Mouse (Mus musculus): Measurements from ENCODE around the gene Mre11a. TPM values are rescaled to one million over a fixed set of nuclear protein-coding genes. Genes with fewer than 3 reads are reported as not detected.

Mre11a gene
- polyA plus RNA-seq, 1 experiment from 2014 or later, result 9.7 TPM

DNA sequence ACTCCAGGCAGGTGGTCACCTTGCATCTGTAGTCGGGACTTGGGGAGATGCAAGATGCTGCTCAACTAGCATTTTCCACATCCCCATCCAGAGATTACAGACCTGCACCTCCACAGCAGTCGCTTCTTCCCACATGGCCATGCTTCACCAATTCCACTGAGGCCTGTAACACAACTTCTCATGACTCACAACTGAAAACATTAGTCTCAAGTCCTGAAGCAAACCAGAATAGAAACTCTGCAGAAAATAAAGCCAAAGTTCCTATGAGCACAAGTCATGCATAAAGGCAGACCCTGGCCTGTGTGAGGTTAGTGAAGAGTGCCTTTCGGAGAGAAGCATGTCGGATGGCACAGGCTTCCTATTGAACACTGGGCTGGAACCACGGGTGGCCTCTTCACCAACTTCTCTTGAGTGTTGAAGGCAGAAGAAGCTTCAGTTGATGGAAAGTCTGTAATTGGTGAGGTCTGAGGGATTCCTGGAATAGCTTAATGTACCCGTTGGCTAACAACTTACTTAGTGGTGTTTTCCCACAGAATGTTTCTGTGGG is 58.9 kb downstream of the Mre11a start:
- Histone ChIP-seq H3K4me3 (ENCODE audit: low read depth, low read length) (no peak overlapping the region), H3K4me2 (replicated peaks; ENCODE audit: low read depth) (no peak overlapping the region), H3K9ac (ENCODE audit: low read length) (no peak overlapping the region), H3K4me1 (replicated peaks; ENCODE audit: control insufficient read depth, insufficient read depth) (no peaks in the 10 kb centered on the region; the same call in 1 of the 2 replicates), H3K9me3 (ENCODE audit: control insufficient read depth, low read length) (no peaks in the 10 kb centered on the region), H3K36me3 (ENCODE audit: control insufficient read depth, insufficient read depth, low read length) (no peaks in the 10 kb centered on the region), H3K27me3 (ENCODE audit: control insufficient read depth, insufficient read depth, low read length) (no peaks in the 10 kb centered on the region), H3K27ac (replicated peaks) (no peak overlapping the region)
- 93% methylated on average over 6 of the region's 6 CpGs for WGBS
- ATAC-seq (ENCODE audit: low FRiP score, low TSS enrichment), result no peak
- DNase-seq (ENCODE audit: low spot score), result no peak
- TF ChIP-seq EP300 (optimal IDR thresholded peaks at IDR 0.05), result no peak
- TF ChIP-seq CTCF (IDR thresholded peaks at IDR 0.05; ENCODE audit: low read depth), result no peak

DNA sequence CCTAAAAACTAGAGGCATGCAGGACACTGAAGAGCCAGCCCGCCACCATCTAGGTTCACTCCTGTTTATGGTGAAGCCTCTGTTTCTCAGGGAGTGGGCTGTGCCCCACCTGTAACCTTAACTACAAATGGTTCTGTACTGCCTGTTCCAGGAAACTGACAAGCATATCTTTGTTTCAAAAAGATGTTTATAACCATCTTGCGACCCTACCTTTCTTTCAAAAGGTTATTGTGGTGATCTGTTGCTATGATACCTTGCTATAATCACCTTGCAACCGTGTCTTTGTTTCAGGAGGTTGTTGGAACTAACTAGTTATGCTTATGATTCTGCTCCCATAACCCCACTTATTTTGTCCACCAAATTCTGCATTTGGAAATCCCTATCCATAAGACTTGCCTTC is 59.4 kb downstream of the Mre11a start:
- TF ChIP-seq EP300 (optimal IDR thresholded peaks at IDR 0.05) (no peak), CTCF (IDR thresholded peaks at IDR 0.05; ENCODE audit: low read depth) (no peak)
- DNase-seq (ENCODE audit: low spot score) (no peak), ATAC-seq (ENCODE audit: low FRiP score, low TSS enrichment) (no peak)
- WGBS, result 87% methylated on average over 3 of the region's 3 CpGs
- no peaks in the 10 kb centered on the region for H3K9me3 ChIP-seq (ENCODE audit: control insufficient read depth, low read length)
- H3K27me3 ChIP-seq (ENCODE audit: control insufficient read depth, insufficient read depth, low read length), result no peaks in the 10 kb centered on the region
- no peak overlapping the region for H3K4me3 ChIP-seq (ENCODE audit: low read depth, low read length)
- no peak overlapping the region for H3K4me2 ChIP-seq (replicated peaks; ENCODE audit: low read depth)
- H3K36me3 ChIP-seq (ENCODE audit: control insufficient read depth, insufficient read depth, low read length), result no peaks in the 10 kb centered on the region
- no peak overlapping the region for H3K27ac ChIP-seq (replicated peaks)
- no peak overlapping the region for H3K9ac ChIP-seq (ENCODE audit: low read length)
- H3K4me1 ChIP-seq (replicated peaks; ENCODE audit: control insufficient read depth, insufficient read depth), result no peaks in the 10 kb centered on the region; the same call in 1 of the 2 replicates

DNA sequence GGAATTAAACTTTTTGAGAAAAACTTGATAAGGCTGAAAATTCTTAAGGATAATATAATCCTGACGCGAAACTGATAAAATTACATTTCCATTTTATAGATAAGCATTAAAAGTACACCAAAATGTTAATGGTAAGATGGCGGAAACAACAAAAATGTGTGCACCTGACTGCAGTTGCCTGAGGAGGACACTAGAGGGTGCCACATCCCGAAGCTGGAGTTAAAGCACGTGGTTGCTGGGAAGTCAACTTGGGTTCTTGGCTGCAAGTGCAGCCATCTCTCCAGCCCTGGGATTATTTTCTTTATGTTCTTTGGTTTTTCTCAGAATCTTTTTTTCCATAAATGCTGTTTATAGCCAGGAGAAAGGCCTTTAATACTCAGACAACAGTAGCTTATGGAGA is 62.0 kb downstream of the Mre11a start:
- no peak for DNase-seq (ENCODE audit: low spot score)
- no peak overlapping the region for H3K4me3 ChIP-seq (ENCODE audit: low read depth, low read length)
- H3K4me2 ChIP-seq (replicated peaks; ENCODE audit: low read depth), result no peak overlapping the region
- ATAC-seq (ENCODE audit: low FRiP score, low TSS enrichment), result no peak
- no peak for TF ChIP-seq EP300 (optimal IDR thresholded peaks at IDR 0.05)
- TF ChIP-seq CTCF (IDR thresholded peaks at IDR 0.05; ENCODE audit: low read depth), result peak; percentile 70
- no peaks in the 10 kb centered on the region for H3K27me3 ChIP-seq (ENCODE audit: control insufficient read depth, insufficient read depth, low read length)
- H3K9ac ChIP-seq (ENCODE audit: low read length), result no peak overlapping the region
- no peaks in the 10 kb centered on the region; the same call in 1 of the 2 replicates for H3K4me1 ChIP-seq (replicated peaks; ENCODE audit: control insufficient read depth, insufficient read depth)
- H3K9me3 ChIP-seq (ENCODE audit: control insufficient read depth, low read length), result no peaks in the 10 kb centered on the region
- H3K36me3 ChIP-seq (ENCODE audit: control insufficient read depth, insufficient read depth, low read length), result no peaks in the 10 kb centered on the region
- WGBS, result 50% methylated on average over 5 of the region's 5 CpGs
- H3K27ac ChIP-seq (replicated peaks), result no peak overlapping the region

DNA sequence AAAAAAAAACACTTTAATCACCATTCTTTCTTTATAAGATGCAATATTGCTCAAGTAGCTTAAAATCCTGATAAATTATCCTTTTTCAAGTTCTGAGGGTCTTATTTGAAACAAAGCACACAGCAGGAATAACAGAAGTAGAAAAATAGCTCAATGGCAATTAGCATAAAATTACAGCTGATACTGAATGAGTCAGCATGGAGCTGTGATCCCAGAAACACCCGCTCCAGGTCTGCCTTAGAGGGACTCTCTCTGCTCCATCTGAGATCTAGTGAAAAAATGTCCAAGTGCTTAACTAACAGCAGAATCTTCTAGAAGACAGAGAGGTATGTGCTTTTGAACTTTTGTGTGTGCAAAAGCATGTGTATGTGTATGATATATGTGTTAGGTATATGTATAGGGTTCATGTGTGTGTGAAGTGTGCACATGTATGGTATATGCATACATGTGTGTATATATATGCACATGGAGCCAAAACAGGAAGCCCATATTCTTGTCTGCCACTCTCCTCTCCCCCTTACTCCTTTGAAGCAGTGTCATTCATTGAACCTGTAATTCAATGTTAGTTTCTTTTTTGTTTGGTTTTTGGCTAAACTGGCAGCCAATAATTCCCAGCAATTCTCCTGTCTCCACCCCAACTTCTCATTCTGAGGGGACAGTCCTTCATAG is 63.9 kb downstream of the Mre11a start:
- DNase-seq (ENCODE audit: low spot score) (no peak), ATAC-seq (ENCODE audit: low FRiP score, low TSS enrichment) (no peak)
- WGBS, result 62% methylated on average over 1 of the region's 1 CpGs
- TF ChIP-seq CTCF (IDR thresholded peaks at IDR 0.05; ENCODE audit: low read depth) (no peak), EP300 (optimal IDR thresholded peaks at IDR 0.05) (no peak)
- Histone ChIP-seq H3K27ac (replicated peaks) (no peak overlapping the region), H3K4me2 (replicated peaks; ENCODE audit: low read depth) (no peak overlapping the region), H3K4me3 (ENCODE audit: low read depth, low read length) (no peak overlapping the region), H3K9me3 (ENCODE audit: control insufficient read depth, low read length) (no peaks in the 10 kb centered on the region), H3K9ac (ENCODE audit: low read length) (no peak overlapping the region), H3K4me1 (replicated peaks; ENCODE audit: control insufficient read depth, insufficient read depth) (no peaks in the 10 kb centered on the region), H3K27me3 (ENCODE audit: control insufficient read depth, insufficient read depth, low read length) (no peaks in the 10 kb centered on the region), H3K36me3 (ENCODE audit: control insufficient read depth, insufficient read depth, low read length) (no peaks in the 10 kb centered on the region)

DNA sequence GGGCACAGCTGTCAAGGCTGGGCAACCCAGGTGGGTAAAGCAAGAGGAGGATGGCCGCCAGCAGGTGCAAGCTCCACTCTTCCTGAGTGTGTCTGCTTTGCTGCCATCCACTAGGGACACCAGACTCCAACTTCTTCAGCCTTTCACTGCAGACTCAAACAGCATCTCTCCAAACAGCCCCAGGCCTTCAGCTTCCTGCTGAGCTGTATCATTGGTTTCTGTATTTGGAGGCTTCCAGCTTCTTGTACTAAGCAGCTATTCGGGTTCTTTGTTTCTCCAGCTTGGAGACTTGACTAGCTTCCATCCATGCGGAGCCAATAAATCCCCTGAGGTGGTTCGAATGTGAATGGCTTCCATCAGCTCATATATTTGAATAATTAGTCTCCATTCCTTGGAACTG is 70.1 kb downstream of the Mre11a start:
- Histone ChIP-seq H3K4me1 (replicated peaks; ENCODE audit: control insufficient read depth, insufficient read depth) (no peaks in the 10 kb centered on the region), H3K9me3 (ENCODE audit: control insufficient read depth, low read length) (no peaks in the 10 kb centered on the region), H3K4me3 (ENCODE audit: low read depth, low read length) (no peak overlapping the region), H3K4me2 (replicated peaks; ENCODE audit: low read depth) (no peak overlapping the region), H3K27ac (replicated peaks) (no peak overlapping the region), H3K9ac (ENCODE audit: low read length) (no peak overlapping the region), H3K27me3 (ENCODE audit: control insufficient read depth, insufficient read depth, low read length) (0 out of 2 replicates have a peak, but pooled peaks cover 3% of the 10 kb centered on the region), H3K36me3 (ENCODE audit: control insufficient read depth, insufficient read depth, low read length) (no peaks in the 10 kb centered on the region)
- DNase-seq (ENCODE audit: low spot score), result no peak
- WGBS, result 81% methylated on average over 4 of the region's 4 CpGs
- no peak for TF ChIP-seq EP300 (optimal IDR thresholded peaks at IDR 0.05)
- no peak for TF ChIP-seq CTCF (IDR thresholded peaks at IDR 0.05; ENCODE audit: low read depth)
- no peak for ATAC-seq (ENCODE audit: low FRiP score, low TSS enrichment)

DNA sequence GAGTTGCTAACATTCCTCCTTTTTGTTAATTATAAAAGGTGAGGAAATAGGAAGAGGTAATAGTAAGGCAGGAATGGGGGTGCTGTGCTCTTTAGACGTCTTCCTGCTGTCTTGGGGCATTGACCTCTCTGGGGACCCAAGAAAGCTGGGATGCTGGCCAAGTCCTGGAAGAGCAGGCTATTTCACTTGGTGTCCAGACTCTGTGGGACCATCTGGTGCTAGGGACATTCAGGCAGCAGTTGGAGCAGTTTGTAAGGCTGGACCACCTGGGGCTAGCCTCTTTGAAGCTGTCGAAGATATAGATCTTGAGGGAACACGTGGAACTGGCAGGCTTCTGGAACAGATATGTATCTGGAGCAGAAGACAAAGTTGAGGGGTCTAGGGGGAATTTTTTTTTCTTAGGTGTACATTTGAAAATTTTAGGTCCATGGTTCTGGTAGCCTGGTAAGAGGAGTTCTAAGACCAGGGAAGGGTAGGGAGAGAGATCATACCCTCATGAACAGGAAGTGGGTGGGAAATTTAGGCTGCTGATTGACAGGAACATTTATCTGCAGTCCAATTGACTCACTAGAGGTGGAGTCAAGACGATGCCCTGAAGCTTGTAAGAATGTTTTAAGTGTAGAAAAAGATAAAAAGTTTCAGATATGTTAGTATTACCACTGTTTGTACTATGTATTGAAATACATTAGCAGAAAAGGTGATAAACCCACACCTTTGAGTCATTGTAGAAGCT is 72.6 kb downstream of the Mre11a start:
- no peak overlapping the region for H3K4me2 ChIP-seq (replicated peaks; ENCODE audit: low read depth)
- no peak for DNase-seq (ENCODE audit: low spot score)
- H3K9me3 ChIP-seq (ENCODE audit: control insufficient read depth, low read length), result no peaks in the 10 kb centered on the region
- WGBS, result 40% methylated on average over 4 of the region's 4 CpGs
- H3K9ac ChIP-seq (ENCODE audit: low read length), result no peak overlapping the region
- TF ChIP-seq CTCF (IDR thresholded peaks at IDR 0.05; ENCODE audit: low read depth), result no peak
- no peaks in the 10 kb centered on the region for H3K4me1 ChIP-seq (replicated peaks; ENCODE audit: control insufficient read depth, insufficient read depth)
- H3K36me3 ChIP-seq (ENCODE audit: control insufficient read depth, insufficient read depth, low read length), result no peaks in the 10 kb centered on the region
- 0 out of 2 replicates have a peak, but pooled peaks cover 4% of the 10 kb centered on the region for H3K27me3 ChIP-seq (ENCODE audit: control insufficient read depth, insufficient read depth, low read length)
- no peak for ATAC-seq (ENCODE audit: low FRiP score, low TSS enrichment)
- H3K27ac ChIP-seq (replicated peaks), result no peak overlapping the region
- no peak overlapping the region for H3K4me3 ChIP-seq (ENCODE audit: low read depth, low read length)
